Mouse (Mus musculus): ENCODE measurements at regions not wholly inside any gene's neighbourhood (a gene's known extent, or its start where the extent isn't known, plus 50 kb on each side); places are given as distances from the start of the nearest gene placed in this dataset.

DNA sequence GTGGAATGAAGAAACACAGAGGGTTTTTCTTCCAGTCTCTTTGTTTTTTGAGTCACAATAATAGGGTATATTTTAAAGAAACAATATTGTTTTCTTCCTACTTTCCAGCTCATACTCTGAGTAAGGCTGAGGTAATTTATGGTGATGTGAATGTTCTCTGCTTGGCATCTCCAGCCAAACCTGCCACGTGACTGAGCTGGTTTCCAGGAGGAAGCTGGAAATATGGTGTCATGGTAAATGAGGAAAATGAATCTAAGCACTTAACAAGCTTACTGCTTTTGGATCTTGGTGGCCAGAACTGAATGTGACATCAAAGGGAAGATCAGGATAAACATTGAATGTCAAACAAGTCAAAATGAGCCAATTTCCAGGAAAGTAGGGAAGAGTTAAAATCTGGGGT is 215.8 kb upstream of the Sp8 start:
- TF ChIP-seq POLR2A (IDR thresholded peaks at IDR 0.05; ENCODE audit: control insufficient read depth, low read depth, low read length) (no peak), CTCF (IDR thresholded peaks at IDR 0.05; ENCODE audit: control insufficient read depth, insufficient read depth, insufficient replicate concordance, low read depth, low read length) (no peak)

Data from testis, adult 2 months (tissue).